Mouse (Mus musculus) lung, adult 10 weeks (tissue): Measurements from ENCODE around the gene Gm2035. TPM values are rescaled to one million over a fixed set of nuclear protein-coding genes. Genes with fewer than 3 reads are reported as not detected.

Experiments
- polyA plus RNA-seq: library from polyadenylated mRNA; stranded (reverse); fragments of 350-450 nt; fragmentation: Illumina TruSeq; extraction: RNeasy Lipid Tissue Mini Kit (QIAGEN cat#74804); gene quantifications from one replicate; pipeline ENCODE4 v1.2.3, GENCODE M21; 2014; ENCODE audit warnings: low read depth, low replicate concordance; ENCODE audit not compliant: insufficient read depth

The Gm2035 gene
- not detected for polyA plus RNA-seq

GRCm38 (mm10) chr12:87919721-87920120, at the start of gene Gm2035:
Gm2035 (minus strand) TSS chr12:87919857.

DNA sequence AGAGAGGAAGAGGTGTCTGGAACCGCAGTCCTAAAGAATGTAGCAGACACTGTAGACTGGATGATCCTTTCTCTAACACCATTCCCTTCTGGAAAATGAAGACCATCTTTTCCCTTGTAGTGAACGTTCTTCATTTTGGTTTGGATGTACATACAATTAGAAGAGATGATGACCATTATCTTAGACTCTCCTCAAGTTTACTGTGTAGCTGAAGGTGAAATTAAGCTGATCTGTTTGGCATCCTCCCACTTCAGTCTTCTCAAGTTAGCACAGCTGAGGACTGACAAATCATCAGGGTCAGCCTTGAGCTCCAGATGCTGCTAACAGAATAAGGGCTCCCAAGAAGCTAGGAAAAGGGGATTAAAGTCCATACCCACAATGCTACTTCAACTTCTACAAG, 34.1 kb upstream of the Gm2035 start, which contains the start of gene Gm2042:
Gm2042 (plus strand) TSS at position 301 of the 400 bp plus-strand sequence.

GRCm38 (mm10) chr12:87895070-87895469, 24.6 kb downstream of the Gm2035 start, which contains the start of gene Gm2022:
Gm2022 (plus strand) TSS chr12:87895370.

DNA sequence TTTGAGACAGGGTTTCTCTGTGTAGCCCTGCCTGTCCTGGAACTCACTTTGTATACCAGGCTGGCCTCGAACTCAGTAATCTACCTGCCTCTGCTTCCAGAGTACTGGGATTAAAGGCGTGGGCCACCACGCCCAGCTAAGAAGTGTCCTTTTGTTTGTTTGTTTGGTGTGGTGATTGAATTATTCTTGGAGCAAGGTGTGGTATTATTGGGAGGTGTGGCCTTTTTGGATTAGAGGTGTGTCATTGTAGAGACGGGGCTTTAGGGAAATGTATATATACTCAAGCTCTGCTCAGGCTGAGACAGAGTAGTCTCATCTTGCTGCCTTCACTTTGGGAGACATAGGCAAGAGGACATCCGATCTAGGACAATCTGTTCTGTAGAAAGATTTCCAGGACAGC, 45.9 kb downstream of the Gm2035 start, which contains the start of gene Gm2016:
Gm2016 (plus strand) TSS at position 301 of the 400 bp plus-strand sequence.

Other genes with a start within 250 kb of the Gm2035 start
- not detected for gene Gm21319, start 144.1 kb downstream of the Gm2035 start, polyA plus RNA-seq
- not detected for gene Gm21936, start 124.3 kb downstream of the Gm2035 start, polyA plus RNA-seq
- gene BB287469, start 103.3 kb downstream of the Gm2035 start, polyA plus RNA-seq, result not detected
- gene Gm2001, start 77.5 kb downstream of the Gm2035 start, polyA plus RNA-seq, result not detected
- gene Gm2016, start 45.8 kb downstream of the Gm2035 start, polyA plus RNA-seq, result not detected
- not detected for gene Gm2022, start 24.5 kb downstream of the Gm2035 start, polyA plus RNA-seq
- not detected for gene Gm2042, start 34.2 kb upstream of the Gm2035 start, polyA plus RNA-seq
- gene Gm2075, start 92.0 kb upstream of the Gm2035 start, polyA plus RNA-seq, result not detected
- not detected for gene Gm6803, start 98.9 kb upstream of the Gm2035 start, polyA plus RNA-seq
- gene Gm2056, start 107.1 kb upstream of the Gm2035 start, polyA plus RNA-seq, result not detected
- gene Gm16368, start 163.8 kb upstream of the Gm2035 start, polyA plus RNA-seq, result not detected